Mouse (Mus musculus) retina, adult 2 months (tissue): ENCODE data around the gene Vill.

Source experiments
- DNase-seq: peaks from one replicate; pipeline ENCODE4 v3.0.0-alpha.2; 2012; ENCODE audit warnings: low read depth, low spot score

Vill gene

DNA sequence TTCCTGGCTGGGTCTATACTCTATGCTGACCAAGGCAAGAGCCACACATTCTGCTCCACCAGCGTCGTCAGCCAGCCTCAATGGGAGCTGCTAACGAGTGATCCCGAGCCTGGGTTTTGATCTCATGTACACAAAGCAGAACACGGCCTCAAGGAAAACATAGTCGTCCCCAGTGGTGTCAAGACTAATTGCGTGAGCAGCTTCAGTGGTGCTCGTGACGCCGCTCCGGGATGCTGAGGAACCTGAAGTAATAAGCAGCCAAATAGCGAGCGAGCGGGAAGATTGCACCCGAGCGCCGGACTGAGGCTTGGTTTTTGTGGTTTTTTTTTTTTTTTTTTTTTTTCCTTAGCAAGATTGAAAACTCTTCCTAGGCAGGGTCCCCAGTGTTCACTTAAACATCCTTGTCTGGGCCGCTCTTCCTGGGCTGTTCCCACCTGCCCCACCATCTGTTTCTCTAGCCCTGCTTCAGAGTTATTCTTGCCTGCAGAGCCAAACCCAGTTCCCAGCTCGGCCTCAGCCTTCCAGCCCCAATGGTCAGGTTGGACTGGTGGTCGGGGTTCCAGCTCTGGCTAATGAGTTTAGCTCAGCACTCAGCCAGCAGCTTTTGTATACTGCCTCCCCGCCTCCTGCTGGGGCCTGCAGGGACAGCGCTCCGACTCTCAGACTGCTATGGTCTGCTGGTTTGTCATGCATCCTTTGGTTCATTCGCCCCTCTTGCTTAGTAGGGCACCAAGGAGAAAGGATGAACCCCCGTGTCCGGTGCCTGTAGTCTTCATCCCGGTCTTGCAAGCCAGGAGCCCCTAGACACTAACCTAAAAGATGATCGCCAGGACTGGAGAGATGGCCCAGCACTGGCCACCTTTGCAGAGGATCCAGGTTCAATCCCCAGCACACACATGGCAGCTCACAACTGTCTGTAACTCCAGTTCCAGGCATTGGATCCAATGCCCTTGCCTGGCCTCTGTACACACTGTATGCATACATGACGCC lies 17.6 kb upstream of the Vill start:
- DNase-seq = no peak

DNA sequence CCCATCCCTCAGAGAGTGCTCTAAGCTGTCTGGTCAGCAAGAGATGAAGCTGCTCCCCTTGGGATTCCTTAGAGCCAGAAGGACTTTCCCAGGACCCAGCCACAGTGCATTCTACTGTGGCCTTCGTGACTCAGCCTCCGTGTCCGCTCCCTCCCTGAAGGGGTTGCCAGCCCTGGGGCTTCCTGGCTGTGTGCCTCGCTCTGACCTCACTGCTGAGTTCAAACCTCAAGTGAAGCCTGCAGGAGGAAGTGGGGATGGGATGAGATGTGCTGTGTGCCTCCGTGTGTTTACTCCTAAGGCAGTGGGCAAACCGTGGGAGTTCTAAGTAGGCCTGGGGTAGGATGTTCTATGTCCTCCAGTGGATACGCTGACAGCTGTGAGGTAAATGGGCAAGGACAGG lies 16.7 kb upstream of the Vill start:
- no peak for DNase-seq

DNA sequence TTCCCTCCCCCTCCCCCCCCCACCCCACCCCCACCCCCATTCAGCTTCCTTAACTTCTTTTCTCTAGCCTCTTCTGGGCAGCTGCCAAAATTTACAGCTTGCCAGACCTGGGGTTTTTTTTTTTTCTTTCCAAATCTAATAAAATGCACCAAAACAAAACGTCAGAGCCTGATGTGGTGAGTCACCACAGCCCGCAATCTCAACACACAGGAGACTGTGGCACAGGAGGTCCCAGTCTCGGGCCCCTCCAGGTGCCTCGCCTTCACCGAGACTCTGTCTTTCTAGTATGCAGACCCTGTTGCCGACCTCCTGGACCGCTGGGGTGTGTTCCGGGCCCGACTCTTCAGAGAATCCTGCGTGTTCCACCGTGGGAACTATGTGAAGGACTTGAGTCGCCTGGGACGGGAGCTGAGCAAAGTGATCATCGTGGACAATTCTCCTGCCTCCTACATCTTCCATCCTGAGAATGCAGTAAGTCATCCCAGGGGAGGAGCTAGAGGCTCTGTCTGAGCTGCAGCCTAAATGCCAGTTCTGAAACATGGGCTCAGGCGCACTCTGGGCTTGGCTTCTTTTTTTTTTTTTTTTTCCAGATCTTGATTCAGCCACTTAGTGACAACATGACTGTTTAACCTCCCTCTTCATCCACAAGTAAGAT lies 15.4 kb upstream of the Vill start:
- DNase-seq = no peak

DNA sequence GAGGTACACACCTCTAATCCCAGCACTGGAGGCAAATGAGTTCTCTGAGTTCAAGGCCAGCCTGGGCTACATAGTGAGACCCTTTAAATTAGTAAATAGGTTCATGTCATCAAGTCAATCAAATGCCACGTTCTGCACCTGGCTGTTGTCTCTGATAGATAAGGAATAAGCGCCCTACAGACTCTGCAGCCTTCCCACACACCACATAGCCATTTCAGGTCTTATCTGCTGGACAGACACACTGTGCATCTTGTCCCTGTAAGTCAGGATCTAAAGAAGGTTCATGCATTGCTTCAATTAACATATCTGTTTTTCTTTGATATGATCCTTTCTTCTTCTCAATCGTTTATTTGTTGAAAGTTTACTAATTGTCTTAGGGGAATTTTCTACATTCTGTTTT lies 14.0 kb upstream of the Vill start:
- DNase-seq = no peak

DNA sequence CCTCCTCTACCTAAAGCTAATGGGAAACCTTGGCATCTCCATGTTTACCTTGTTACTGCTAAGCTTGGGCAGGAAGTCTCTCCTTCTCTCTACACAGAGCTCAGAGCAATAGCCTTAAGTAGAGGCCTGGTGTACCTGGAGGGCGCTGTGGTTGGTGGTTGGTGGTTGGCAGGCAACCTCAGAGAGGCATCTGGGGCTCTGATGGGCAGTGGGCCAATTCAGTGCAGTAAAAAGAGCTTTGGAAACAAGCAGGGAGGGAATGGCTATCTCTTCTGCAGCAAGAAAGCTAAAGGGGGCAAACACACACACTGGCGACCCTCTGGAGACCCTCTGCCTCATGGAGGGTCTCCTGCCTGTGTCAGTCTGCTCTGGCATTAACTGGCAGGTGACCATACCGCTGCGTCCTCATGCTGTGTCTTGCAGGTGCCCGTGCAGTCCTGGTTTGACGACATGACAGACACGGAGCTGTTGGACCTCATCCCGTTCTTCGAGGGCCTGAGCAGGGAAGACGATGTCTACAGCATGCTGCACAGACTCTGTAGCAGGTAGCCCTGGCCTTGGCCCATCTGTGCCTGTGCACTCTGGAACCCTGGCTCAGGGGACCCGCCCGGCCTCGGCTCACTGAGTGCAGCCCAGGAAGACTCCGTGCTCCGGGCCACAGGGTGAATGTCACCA lies 12.3 kb upstream of the Vill start:
- DNase-seq = no peak

DNA sequence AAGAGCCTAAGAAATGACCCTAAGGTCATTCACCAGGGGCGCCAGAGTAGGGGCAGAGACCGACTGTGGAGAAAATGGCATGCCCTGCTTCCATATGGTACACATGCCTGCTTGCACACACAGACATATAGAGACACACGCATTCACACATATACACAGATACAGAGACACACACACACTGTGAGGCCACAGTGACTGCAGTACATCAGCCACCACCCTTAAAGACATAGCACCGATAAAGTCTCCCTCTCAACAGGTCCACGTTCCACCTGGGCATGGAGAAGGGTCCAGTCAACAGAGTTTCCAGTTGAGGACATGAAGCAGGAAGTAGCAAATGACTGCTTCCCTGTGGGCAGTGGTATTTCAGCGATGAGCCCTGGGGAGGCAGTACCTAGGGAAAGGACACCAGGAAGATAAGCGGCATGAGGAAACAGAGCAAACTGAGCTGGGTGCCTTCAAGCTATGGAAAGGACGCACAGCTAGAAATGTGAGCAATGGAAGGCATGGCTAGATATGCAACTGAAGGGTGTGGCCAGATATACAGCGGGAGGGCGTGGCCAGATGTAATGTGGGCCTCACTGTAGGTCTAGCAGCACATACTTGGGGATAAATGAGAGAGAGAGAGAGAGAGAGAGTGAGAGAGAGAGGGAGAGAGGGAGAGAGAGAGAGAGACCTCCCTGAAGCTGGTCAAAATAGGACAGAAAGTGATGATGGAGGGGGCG lies 4.2 kb upstream of the Vill start:
- no peak for DNase-seq

DNA sequence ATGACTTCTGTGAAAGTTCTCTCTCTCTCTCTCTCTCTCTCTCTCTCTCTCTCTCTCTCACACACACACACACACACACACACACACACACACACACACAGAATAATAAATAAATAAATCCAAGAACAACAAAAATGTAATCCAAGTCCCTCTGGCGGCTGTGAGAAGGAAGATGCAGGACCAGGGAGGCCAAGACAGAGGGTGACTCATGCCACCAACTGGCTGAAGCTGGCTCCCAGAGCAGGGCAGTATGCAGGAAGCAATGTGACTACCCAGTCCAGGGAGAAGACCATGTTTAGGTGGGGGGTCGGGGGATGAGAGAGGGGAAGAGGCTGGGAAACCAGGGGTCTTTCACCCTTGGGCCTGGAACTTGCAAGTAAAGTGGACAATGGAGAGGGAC lies 1.4 kb upstream of the Vill start:
- no peak for DNase-seq

DNA sequence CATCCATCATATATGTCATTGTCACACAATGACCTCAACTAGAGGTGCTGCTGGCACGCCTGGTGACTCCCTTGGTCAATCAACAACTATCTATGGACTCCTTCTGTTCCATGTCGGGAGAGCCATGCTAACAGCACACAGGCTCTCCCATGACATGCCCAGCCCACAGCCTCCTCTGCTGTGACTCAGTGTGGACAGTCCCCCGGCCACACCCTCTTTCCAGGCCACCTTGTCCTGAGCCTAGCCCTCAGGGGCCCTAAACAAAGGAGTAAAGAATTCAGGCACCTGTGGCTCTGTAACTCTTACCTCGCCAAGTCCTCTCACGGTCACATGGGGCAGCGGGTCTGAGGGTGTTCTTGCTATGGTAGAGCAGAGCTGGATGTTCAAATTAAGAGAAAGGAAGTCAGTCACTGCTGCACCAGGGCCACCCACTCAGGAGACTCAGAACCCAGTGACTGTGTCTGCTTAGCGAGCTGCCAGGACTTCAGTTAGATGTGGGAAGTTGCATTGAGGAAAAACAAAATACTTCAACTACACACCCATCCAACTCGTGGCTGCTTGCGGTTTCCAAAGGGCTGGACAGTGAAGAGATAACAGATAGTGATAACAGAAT lies 1.5 kb downstream of the Vill start:
- no peak for DNase-seq

DNA sequence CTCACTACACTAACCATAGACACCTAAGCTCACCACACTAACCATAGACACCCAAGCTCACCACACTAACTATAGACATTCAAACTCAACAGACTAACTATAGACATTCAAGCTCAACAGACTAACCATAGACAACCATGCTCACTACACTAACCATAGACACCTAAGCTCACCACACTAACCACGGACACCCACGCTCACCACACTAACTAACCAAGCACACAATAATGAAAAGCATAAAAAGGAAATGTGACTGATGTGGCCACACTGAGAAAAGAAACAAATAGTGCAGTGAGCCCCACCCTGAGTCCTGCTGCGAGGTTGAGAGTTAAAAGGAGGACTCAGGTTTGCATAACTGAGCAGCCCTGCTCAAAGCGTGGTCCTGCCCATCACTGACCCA lies 2.8 kb downstream of the Vill start:
- DNase-seq = no peak

DNA sequence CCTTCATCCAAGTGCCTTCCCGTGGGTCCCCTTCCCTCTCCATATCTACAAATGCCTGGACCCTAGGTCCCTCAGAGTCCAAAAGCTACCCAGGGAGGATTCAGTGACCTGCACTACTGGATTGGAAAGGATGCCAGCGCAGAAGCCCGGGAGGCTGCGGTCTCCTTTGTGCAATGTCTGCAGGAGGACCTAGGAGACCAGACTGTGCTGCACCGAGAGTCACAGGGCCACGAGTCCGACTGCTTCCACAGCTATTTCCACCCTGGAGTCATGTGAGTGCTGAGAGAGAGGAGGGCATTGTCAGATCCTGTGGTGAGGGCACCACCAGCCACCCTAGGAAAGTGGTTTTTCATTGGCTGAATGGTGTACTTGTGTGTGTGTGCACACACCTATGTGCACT lies 5.7 kb downstream of the Vill start:
- DNase-seq = no peak

DNA sequence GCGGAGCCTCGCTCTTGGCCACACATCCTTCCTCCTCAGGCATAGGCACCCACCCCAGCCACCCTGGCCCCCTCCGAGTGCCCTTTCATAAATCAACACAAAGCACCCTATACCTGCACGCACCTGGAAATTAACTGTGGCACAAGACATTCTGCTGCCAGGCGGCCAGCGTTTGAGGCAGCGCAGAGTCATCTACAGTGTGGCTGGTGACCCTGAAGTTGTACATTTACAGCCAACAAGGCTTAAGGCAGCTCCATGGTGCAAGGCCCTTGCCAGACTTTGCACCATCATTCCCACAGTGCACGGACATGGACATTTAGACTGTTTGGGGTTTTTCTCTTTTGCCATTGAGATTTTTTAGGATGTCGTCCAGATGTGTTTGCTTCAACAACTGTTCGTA lies 8.1 kb downstream of the Vill start:
- DNase-seq = no peak

DNA sequence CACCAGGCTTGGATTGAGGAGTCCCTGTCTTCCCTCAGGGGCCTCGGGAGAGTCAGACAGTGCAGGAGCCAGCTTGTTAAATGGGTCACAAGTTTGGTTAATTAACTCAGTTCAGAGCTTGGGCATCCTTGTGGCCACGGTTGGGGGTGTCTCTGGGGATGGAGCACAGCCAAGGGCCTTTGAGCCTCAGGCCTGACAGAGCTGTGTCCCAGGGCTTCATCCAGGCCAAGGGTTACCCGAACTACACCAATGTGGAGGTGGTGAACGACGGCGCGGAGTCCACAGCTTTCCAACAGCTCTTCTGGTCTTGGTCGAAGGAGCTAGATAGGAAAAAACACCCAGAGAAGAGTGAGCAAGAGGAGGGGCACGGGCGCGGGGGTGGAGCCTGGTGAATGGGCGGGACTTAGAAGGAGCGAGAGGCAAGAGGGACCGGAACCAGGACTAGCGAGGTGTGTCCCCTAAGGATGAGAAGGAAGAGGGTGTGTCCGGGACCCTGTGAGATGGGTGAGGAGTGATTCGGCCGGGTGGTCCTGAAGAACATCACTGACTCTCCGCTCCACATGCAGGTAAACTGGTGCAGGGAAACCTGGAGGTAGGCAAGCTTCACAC lies 10.6 kb downstream of the Vill start:
- no peak for DNase-seq

DNA sequence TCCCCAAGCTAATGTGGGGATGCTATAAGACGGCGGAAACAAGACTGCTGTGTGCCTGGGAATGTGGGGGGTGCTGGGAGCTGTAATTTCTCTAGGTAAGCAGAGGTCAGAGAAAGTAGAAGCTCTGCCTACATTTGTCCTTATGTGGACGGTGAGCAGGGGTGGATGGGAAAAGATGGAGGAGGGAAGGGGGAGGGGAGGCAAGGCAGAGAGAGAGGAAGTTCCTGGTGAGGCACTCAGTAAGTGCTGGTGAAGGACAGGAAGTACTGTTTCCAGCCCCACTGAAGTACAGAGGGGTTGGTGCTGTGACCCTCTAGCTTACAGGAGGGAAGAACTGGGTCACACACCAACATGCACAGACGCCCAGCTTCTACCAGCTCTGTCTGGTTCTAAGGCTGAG lies 11.7 kb downstream of the Vill start:
- no peak for DNase-seq

DNA sequence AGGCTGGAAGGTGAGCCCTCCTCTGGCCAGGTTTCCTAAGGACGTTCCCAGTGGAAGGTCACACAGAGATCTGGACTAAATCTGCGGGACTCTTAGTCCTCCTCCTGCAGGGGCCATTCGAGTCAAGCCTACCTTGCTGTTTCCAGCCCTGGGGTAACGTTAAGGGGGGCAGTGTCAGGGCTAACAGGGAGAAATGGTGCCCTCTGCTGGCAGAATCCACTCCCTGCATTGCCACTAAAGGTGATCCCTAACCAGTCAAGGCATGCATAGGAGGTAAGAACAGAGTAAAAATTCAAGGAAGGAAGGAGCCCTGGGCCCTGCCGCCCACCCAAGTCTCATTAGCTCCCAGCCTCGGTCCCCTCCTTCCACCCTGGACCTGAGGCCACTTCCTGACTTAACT lies 15.0 kb downstream of the Vill start:
- DNase-seq = peak; percentile 40

DNA sequence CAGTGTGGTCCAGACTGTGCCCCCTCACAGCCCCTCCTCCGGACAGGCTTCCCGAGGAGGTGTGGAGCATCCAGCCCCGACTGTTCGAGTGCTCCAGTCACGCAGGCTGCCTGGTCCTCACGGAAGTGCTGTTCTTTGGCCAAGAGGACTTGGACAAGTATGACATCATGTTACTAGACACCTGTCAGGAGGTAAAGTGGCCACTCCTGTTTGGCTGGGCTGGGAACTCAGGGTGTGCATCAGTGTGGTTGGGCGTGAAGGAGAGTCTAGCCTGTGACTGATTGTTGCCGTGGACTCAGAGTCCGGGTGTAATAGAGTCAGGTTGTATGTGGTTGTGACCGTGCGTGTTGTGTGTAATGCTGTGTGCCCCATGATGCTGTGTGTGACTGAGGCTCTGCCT lies 15.7 kb downstream of the Vill start:
- no peak for DNase-seq

DNA sequence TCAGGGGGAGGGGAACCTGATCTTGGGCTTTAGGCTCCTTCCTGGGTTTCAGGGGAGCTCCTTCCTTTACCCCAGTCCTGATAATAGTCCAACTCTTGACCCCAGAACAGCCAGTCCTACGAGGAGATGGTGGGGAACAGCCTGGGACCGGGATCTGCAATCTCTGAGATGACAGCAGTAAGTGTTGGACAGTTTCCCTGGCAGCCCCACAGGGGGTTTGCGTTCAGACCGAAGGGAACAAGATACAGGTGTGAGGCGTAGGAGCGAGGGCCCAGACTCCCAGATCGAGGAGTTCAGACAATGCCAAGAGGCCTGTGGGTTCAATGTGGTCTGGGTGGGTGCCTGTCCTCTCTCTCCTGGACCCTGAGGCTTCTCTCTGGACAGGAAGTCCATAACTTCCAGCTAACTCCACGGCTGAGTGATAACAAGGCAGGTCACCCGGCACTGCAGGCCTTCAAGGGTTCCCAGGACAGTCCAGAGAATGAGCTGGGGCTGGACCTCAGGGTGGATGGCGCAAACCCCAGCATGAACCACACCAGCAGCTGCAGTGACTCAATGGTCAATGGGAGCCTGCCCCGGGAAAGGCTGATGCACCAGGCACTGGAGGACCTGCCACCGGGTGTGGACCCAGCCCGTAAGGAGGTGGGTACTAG lies 17.7 kb downstream of the Vill start:
- DNase-seq = no peak

DNA sequence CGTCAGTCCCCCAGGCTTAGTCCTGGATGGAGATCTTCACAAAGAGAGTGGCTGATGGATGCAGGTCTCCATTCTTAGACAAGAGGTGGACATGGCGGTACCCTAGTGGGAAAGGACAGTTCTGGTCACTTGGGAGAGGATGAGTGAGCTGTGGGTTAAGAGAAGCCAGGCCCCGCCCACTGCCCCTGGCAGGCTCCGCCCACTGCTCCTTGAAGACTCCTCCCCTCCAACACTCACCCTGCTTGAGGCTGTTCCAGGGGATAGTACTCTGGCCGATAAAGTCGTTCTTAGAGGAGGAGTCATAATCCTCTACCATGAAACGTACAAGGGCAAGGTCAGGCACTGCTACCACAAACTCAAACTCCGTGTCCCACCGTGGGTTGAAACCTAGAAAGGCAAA lies 19.2 kb downstream of the Vill start:
- no peak for DNase-seq

DNA sequence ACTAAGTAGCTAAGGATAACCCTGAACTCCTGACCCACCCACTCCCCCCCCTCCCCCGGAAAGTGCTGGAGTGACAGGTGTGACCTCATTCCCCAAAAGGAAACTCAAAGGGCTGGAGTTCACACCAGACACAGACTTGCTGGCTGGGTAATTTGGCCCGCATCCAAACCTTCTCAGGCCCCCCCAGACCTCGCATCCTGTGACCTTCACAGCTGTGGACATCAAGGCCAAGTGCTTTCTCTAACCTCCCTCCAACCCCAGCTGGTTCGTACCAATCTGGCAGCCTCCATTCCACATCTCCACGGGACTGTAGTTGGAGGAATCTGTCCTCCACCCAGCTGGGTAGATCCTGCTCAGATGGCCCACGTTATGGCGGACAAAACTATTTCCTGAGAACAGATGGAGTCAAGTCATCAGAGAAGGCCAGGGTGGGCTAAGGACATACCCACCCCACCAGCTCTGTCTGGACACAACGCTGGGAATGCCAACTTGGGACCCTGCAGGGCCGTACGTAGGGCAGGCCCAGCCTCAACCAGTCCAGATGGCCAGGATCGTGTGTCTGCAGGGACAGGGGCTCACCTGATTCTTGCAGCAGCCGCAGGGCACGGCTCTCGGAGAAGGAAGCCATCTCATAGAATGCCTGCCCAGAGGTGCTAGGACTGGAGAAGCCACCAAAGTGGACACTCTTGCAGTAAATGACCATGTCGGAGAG lies 20.8 kb downstream of the Vill start:
- DNase-seq = no peak

DNA sequence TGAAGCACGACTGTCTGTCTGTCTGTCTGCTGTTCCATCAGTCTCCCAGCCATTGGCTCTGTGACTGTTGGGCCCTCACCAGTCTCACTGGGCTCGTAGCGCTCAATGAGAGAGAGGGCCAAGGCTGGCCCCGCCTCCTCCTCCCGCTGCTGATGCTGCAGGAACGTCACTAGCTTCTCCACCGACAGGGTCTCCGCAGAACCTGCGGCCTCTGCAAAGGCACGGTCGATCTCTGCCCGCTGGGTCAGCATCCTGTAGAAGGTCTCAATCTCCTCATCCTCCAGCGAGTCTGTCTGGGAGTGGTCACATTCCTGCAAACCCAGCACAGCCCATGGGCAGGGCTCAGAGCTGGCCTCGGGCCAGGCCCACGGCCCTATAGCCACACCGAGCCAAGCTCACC lies 23.1 kb downstream of the Vill start:
- DNase-seq = no peak
